Mouse (Mus musculus): ENCODE measurements at regions not wholly inside any gene's neighbourhood (a gene's known extent, or its start where the extent isn't known, plus 50 kb on each side); places are given as distances from the start of the nearest gene placed in this dataset.

DNA sequence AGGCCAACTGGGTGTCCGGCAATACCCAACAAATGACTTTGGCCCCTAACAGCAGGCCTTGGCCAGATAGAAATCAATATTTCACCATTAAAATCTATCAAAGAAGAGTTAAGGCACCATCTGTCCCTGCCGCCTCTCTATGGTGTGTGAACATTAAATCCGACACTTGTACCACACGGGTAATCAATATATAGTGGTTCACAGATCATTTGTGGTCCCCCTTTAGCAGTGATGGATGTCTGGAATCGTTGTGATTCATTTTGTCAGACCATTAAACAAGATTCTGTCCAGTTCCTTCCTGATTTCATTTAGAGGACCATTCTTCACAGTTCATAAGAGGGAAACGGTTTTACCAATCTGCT, 105.2 kb downstream of the Insig2 start:
- no peak for TF ChIP-seq POLR2A (IDR thresholded peaks at IDR 0.05; ENCODE audit: borderline replicate concordance, extremely low read depth, insufficient read depth, insufficient read length, poor library complexity, severe bottlenecking)
- no peak for TF ChIP-seq CTCF (IDR thresholded peaks at IDR 0.05; ENCODE audit: borderline replicate concordance, extremely low read depth, insufficient read depth, insufficient read length)
- DNase-seq (ENCODE audit: low read depth) = no peak

DNA sequence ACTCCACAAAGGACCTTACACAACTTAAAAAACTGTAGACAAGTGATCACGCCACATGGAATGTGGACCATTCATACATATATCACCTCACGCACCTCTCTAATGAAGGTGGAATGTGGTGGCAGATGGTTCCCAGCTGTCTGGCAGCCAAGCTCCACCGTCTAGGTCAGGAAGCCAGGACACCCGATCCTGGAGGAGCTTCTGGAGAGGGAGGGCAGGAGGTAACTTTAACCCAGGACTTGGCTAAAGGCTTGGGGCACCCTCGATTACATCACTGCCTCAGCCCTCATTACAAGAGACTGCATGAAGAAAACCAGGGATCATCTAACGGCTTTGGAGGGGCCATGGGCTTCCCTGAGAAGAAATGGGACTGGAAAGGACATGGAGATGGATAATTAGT, 88.8 kb downstream of the Insig2 start:
- no peak for DNase-seq (ENCODE audit: low read depth)
- TF ChIP-seq POLR2A (IDR thresholded peaks at IDR 0.05; ENCODE audit: borderline replicate concordance, extremely low read depth, insufficient read depth, insufficient read length, poor library complexity, severe bottlenecking) = no peak
- no peak for TF ChIP-seq CTCF (IDR thresholded peaks at IDR 0.05; ENCODE audit: borderline replicate concordance, extremely low read depth, insufficient read depth, insufficient read length)

DNA sequence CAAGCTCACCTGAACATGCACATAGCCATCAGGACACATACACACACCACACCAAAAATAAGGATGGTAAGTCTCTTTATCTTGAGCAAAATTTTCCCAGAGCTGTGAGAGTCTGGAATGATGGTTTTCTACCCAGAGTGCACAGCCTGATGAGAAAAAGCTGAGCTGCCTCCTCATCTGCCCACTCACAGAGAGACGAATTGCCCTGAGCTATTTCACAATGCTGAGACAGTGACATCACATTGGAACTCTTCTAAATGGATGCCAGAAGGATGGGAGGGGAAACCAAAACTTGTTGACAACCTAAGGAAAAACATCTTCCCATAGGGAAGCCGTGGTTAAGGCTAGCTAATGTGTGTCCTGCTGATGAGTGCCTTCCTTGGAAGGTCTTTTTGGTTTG, 84.8 kb downstream of the Insig2 start:
- TF ChIP-seq CTCF (IDR thresholded peaks at IDR 0.05; ENCODE audit: borderline replicate concordance, extremely low read depth, insufficient read depth, insufficient read length) = no peak
- TF ChIP-seq POLR2A (IDR thresholded peaks at IDR 0.05; ENCODE audit: borderline replicate concordance, extremely low read depth, insufficient read depth, insufficient read length, poor library complexity, severe bottlenecking) = no peak
- no peak for DNase-seq (ENCODE audit: low read depth)

DNA sequence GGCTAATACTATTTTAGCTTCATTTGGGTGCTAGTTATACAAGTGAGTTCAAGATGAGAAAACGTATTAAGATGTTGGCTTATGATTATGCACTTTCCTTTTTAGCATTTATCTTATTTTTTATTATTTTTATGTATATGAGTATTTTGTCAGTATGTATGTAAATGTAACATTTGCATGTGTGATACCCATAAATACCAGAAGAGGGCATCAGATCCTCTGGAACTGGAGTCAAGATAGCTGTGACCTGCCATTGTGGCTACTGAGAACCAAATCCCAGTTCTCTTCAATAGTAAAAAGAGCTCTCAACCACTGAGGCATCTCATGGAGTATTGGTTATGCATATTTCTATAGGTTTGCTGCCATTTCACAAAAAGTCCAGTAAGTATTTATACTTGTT, 83.3 kb downstream of the Insig2 start:
- peak; percentile 30 for DNase-seq (ENCODE audit: low read depth)
- no peak for TF ChIP-seq POLR2A (IDR thresholded peaks at IDR 0.05; ENCODE audit: borderline replicate concordance, extremely low read depth, insufficient read depth, insufficient read length, poor library complexity, severe bottlenecking)
- TF ChIP-seq CTCF (IDR thresholded peaks at IDR 0.05; ENCODE audit: borderline replicate concordance, extremely low read depth, insufficient read depth, insufficient read length) = peak; percentile 24; the same call in 1 of the 2 replicates

DNA sequence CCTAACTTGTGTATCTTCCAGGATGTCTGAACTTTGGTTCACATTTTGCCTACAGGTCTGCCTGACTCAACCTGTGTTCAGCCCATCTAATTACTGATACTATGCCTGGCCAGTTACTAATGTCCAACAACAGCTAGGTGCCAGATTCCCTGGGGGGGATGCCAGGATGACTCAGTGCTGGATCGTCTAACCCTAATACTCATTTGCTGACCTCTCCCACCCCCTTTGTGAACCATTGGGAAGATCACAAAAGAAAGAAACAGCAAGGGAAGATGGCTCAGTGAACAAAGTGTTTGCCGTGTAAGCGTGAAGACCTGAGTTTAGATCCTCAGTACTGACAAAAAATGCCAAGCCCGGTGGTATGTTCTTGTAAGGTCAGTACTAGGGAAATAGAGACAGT, 81.7 kb downstream of the Insig2 start:
- no peak for DNase-seq (ENCODE audit: low read depth)
- no peak for TF ChIP-seq POLR2A (IDR thresholded peaks at IDR 0.05; ENCODE audit: borderline replicate concordance, extremely low read depth, insufficient read depth, insufficient read length, poor library complexity, severe bottlenecking)
- TF ChIP-seq CTCF (IDR thresholded peaks at IDR 0.05; ENCODE audit: borderline replicate concordance, extremely low read depth, insufficient read depth, insufficient read length) = no peak

DNA sequence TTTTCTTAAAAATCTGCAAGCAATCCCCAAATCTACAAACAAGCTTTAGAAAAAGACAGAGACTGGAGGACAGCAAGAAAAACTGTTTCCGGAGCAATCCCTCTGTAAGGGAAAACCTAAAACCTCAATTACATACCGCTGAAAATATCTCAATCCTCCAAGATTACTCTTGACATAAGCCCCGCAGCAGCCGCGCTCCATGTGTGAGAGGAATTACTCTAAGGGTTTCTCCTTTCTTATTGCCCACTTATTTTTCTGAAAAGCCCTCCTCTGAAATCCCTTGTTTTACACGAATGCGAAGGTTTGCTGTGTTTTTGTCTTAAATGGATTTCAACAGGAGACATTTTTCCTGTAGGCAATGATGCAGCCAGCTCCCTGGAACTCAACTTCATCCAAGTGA, 80.3 kb downstream of the Insig2 start:
- peak; percentile 12 for DNase-seq (ENCODE audit: low read depth)
- TF ChIP-seq POLR2A (IDR thresholded peaks at IDR 0.05; ENCODE audit: borderline replicate concordance, extremely low read depth, insufficient read depth, insufficient read length, poor library complexity, severe bottlenecking) (no peak), CTCF (IDR thresholded peaks at IDR 0.05; ENCODE audit: borderline replicate concordance, extremely low read depth, insufficient read depth, insufficient read length) (no peak)

DNA sequence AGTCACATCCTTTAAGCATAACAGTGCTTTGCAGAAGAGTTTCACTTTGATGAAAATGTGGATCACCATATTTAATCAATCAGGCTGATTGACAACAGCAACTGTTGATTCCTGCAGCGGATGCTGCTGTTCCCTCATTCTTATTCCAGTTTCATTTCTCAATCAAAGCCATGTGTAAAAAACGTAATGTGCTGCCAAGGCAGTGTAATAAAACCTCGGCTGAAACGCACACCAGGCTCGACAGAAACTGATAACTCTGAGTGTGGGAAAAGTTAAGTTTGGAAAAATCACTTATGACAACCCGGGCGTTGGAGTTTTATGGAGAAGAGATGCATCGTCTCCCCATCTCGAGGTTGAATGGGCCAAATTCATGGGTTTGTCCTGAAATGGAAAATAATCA, 78.2 kb downstream of the Insig2 start:
- TF ChIP-seq CTCF (IDR thresholded peaks at IDR 0.05; ENCODE audit: borderline replicate concordance, extremely low read depth, insufficient read depth, insufficient read length) (no peak), POLR2A (IDR thresholded peaks at IDR 0.05; ENCODE audit: borderline replicate concordance, extremely low read depth, insufficient read depth, insufficient read length, poor library complexity, severe bottlenecking) (no peak)

More for the DNA sequence above, 78.2 kb downstream of the Insig2 start:
- no peak for DNase-seq (ENCODE audit: low read depth)
